Mouse (Mus musculus) brown adipose tissue, adult 24 weeks (tissue): ENCODE results near the gene Nfia. TPM values are rescaled to one million over a fixed set of nuclear protein-coding genes. Genes with fewer than 3 reads are reported as not detected.

ENCODE experiments used
- H3K27ac ChIP-seq: fragments of 200-500 bp; replicated peaks from 2 replicates; pipeline ENCODE4 v1.5.1; 2012; ENCODE audit warnings: low read depth, mild to moderate bottlenecking, low read length
- H3K4me1 ChIP-seq: fragments of 200-500 bp; 2 replicates; pipeline ENCODE4 v1.6.1; 2012; ENCODE audit warnings: low read length, mixed read lengths; ENCODE audit not compliant: control insufficient read depth, insufficient read depth, insufficient read length
- H3K4me3 ChIP-seq: fragments of 200-500 bp; 2 replicates; pipeline ENCODE4 v1.5.1; 2012; ENCODE audit warnings: low read depth, mild to moderate bottlenecking, low read length, moderate library complexity; ENCODE audit not compliant: insufficient read depth
- polyA plus RNA-seq: library from polyadenylated mRNA; stranded (reverse); fragments of >200 nt; gene quantifications from 2 replicates; pipeline ENCODE4 v1.2.4, GENCODE M21; 2012; ENCODE audit not compliant: missing spikeins, insufficient read depth, insufficient read length

Gene Nfia
- polyA plus RNA-seq, 1 experiment, result 74.8 TPM

GRCm38 (mm10) chr4:98060601-98061000 is 288.1 kb downstream of the Nfia start:
- Histone ChIP-seq H3K27ac (peak overlapping the region; percentile 90), H3K4me1 (peaks cover 4% of the 10 kb centered on the region), H3K4me3 (no peak overlapping the region)

DNA sequence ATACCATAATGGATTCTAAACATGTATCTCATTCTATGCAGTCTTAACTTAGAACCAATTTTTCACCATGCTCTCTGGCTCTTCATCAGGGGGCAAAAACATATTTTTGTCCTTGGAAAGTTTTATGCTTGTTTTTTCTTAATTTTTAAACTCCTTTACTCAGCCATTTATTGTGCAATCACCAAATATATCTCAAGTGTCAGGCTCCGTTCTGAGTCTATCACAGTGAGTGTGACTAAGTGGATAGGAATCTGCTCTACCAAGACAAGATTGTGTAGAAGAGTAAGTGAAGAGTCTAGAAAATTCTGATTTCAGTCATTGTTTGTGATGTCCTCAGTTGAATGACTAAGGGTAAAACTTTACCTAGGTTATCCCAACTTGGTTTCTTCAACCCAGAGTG is 288.6 kb downstream of the Nfia start:
- Histone ChIP-seq H3K4me1 (peaks cover 4% of the 10 kb centered on the region), H3K27ac (no peak overlapping the region), H3K4me3 (no peak overlapping the region)

DNA sequence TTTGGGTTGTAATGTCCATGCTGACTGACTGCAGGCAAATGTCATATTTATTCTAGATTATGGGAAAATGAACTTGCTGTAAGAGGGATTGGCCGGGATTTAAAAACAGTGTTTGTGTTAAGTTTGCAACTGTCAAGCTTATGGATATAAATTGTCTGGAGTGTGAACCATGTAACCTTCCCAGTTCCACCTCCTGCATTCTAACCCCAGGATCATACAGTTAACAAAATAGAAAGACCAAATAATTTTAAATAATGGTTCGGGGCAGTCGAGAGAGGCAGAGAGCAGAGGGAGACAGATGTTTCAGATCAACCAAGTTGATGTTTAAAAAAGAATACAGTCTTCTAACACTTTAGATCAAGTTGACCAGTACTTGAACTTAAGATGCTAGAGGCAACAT is 290.7 kb downstream of the Nfia start:
- no peak overlapping the region for H3K4me3 ChIP-seq
- H3K4me1 ChIP-seq, result peaks cover 4% of the 10 kb centered on the region
- no peak overlapping the region for H3K27ac ChIP-seq

DNA sequence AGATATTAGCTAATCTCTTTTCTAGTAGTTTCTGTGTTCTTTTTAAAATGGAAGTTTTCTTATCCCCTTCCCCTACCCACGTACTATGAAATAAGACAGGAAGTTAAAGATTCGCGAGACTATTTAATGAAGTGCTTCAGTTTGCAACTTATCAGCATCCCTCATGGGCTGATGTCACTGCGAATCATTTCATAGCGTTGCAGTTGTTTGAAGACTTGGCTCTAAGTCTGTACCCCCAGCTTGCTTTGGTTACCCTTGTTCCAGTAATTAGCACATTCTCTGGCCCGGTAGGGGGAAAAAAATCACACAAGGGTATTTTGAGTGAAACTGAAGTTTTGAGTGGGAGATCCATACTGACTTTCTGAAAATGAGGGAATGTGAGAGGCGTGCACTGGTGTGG is 303.6 kb downstream of the Nfia start:
- Histone ChIP-seq H3K27ac (no peak overlapping the region), H3K4me3 (no peak overlapping the region), H3K4me1 (no peaks in the 10 kb centered on the region)

GRCm38 (mm10) chr4:98076624-98077023 is 304.1 kb downstream of the Nfia start:
- H3K4me1 ChIP-seq, result no peaks in the 10 kb centered on the region
- H3K27ac ChIP-seq, result no peak overlapping the region
- H3K4me3 ChIP-seq, result no peak overlapping the region

DNA sequence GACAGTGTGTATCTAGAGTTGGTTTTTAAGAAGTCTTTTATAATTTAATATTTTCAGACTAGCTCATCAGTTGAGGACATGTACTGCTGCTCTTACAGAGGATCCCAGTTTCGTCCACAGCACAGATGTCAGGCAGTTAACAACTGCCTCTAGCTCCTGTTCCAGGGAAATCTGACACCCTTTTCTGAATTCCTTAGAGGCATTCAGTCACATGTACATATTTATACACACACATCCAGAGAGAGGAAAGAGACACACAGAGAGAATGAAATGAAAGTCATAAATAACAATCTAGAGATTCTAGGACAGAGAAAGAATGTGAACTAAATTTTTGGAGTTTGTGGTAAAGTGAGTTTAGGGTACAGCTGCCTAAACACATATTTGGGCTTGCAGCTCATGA is 308.1 kb downstream of the Nfia start:
- Histone ChIP-seq H3K27ac (no peak overlapping the region), H3K4me1 (no peaks in the 10 kb centered on the region), H3K4me3 (no peak overlapping the region)

- H3K27ac ChIP-seq, result no peak overlapping the region
- no peak overlapping the region for H3K4me3 ChIP-seq
- peaks cover 6% of the 10 kb centered on the region; the same call in 1 of the 2 replicates for H3K4me1 ChIP-seq
These were observed 309.4 kb downstream of the Nfia start for GRCm38 (mm10) chr4:98081962-98082361.

- H3K27ac ChIP-seq, result no peak overlapping the region
- H3K4me1 ChIP-seq, result peaks cover 10% of the 10 kb centered on the region; the same call in 1 of the 2 replicates
- no peak overlapping the region for H3K4me3 ChIP-seq
These were observed 310.0 kb downstream of the Nfia start for GRCm38 (mm10) chr4:98082512-98082911.

DNA sequence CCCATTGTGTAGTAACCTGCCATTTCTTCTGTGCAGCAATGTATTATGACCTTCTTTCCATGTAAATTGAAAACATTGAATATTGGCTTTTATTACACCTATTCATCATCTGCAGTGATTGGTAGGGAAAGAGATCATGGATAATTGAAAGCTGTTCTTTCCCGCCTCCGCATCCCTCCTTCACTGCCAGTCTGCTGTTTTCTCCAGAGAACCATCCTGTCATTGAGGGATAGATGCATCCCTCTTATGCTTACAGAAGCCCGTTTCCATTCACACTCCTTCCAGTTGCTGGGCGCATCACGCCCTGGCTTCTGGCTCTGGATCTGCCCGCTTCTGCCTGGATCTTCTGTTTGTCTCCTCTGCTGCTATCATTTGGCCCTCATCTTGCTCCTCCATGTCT is 312.5 kb downstream of the Nfia start:
- Histone ChIP-seq H3K27ac (no peak overlapping the region), H3K4me3 (no peak overlapping the region), H3K4me1 (peaks cover 17% of the 10 kb centered on the region)

- H3K4me3 ChIP-seq, result no peak overlapping the region
- H3K4me1 ChIP-seq, result peaks cover 28% of the 10 kb centered on the region
- H3K27ac ChIP-seq, result peak overlapping the region; percentile 86
These were observed 314.4 kb downstream of the Nfia start for GRCm38 (mm10) chr4:98086976-98087375.

DNA sequence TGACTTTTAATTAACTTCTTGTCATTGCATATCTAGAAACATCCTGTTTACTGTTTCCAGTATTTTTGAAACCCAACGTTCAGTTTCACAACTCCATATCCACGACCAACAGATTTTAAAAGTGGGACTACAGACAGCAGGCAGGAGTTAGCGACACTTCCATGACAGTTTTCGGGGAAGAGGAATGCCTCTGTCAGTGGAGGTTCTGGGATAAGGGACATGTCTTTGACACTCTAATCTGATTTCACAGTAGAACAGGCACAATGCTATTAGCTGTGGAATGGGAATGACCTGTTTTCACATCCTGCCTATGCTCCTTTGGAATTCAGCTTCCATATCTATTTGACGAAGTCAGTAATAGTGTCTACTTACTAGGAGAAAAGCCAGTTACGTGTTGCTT is 317.5 kb downstream of the Nfia start:
- no peak overlapping the region for H3K4me3 ChIP-seq
- H3K27ac ChIP-seq, result peak overlapping the region; percentile 92
- H3K4me1 ChIP-seq, result peaks cover 54% of the 10 kb centered on the region

DNA sequence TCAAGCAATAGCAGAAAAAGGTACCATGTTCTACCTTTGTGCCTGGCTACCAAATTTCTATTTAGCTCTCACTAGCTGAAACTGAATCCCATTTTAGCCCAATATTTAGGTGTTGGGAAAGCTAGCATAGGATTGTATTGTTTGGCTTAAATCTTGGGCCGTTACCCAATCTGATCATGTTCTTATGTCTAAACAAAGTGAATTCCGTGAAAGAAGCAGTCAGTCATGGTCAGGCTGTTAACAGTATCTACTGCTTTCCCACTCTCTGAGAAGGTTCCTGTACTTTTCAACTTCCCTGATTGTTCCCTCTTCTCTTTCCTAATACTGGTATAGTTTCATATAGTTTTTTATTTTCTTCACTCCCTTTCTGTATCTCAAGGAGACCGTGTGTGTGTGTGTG is 318.1 kb downstream of the Nfia start:
- peaks cover 54% of the 10 kb centered on the region for H3K4me1 ChIP-seq
- peak overlapping the region; percentile 92 for H3K27ac ChIP-seq

DNA sequence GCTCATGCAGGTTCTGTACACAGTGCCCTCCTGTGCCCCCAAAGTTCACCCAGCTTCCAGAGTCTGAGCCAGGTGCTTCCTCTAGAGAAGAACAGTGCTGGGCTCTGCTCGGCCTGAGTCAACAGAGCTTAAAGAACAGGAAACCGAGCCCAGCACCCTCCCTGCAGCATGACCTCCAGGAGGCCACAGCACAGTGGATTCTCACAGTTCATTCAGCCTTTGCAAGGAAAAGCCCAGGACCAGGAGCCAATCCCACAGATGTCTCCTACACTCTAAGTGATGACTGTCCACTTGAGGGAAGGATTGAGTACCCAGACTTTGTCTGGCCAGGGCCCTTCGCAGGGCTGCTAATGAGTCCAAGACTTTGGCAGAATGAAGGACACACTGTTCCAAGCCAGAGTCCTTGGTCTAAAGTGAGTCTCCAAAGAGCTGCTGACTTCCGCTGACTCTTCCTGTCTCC is 318.9 kb downstream of the Nfia start:
- Histone ChIP-seq H3K4me3 (no peak overlapping the region), H3K27ac (peak overlapping the region; percentile 92), H3K4me1 (peaks cover 53% of the 10 kb centered on the region)

More for the DNA sequence above, 318.1 kb downstream of the Nfia start:
- no peak overlapping the region for H3K4me3 ChIP-seq

DNA sequence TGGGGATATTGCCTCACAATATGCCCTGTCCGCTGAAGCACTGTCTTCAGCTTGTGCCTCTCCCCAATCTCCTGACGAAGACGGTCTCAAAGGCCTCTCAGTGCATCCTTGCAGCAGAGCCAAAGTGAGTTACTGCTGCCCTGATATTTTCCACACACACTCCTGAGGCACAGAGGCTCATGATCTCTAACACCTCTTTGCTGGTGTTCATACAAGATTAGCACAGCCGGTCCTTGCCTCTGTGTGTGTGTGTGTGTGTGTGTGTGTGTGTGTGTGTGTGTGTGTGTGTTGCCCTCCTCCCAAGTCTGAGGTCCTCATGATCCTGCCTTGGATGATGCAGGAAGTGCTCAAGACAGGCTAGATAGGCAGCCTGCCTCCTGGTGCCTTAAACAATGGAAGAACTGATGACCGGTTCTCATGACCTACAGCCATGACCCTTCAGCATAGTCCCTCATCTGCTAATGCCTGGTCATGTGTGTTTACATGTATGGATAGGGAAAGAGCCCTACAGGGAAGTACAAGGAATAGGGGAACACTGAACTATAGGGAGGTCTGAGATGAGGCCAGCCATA is 319.5 kb downstream of the Nfia start:
- H3K4me1 ChIP-seq, result peaks cover 48% of the 10 kb centered on the region
- H3K4me3 ChIP-seq, result no peak overlapping the region
- H3K27ac ChIP-seq, result peak overlapping the region; percentile 92

GRCm38 (mm10) chr4:98094112-98094805 is 321.7 kb downstream of the Nfia start:
- H3K4me1 ChIP-seq, result peaks cover 50% of the 10 kb centered on the region
- H3K27ac ChIP-seq, result peak overlapping the region; percentile 68
- no peak overlapping the region for H3K4me3 ChIP-seq

DNA sequence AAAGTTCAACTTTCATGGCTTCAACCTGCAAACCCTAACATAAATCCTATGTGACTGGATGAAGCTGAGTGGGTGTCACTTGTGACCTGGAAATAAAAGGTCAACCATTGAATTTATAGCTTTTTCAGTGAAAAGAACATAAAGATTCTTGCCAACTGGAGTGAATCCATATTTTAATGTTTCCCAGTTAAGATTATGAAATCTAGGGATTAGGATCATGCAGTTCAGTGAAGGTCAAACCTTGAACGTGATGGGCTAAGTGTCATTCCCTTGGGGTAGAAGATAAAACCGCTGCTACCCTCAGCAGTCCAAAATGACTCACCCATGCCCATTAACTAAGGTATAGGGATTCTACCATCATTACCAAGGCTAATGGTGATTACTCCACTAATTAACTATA is 322.5 kb downstream of the Nfia start:
- no peak overlapping the region for H3K4me3 ChIP-seq

More for the DNA sequence above, 322.5 kb downstream of the Nfia start:
- Histone ChIP-seq H3K27ac (0 out of 2 replicates have a peak overlapping the region, but pooled peaks have one; percentile 26), H3K4me1 (peaks cover 45% of the 10 kb centered on the region)
